Mouse (Mus musculus) G1E (cell line): Measurements from ENCODE around the gene Csrp2. TPM values are rescaled to one million over a fixed set of nuclear protein-coding genes. Genes with fewer than 3 reads are reported as not detected.

Source experiments
- ATAC-seq: 2 replicates; pipeline ENCODE4 v1.8.0; 2016; ENCODE audit warnings: mild to moderate bottlenecking; ENCODE audit not compliant: insufficient number of reproducible peaks, poor library complexity, low FRiP score, severe bottlenecking; ENCODE audit errors: extremely low read depth
- DNase-seq: peaks from one replicate; pipeline ENCODE4 v3.0.0; 2012; ENCODE audit warnings: low spot score
- H3K27me3 ChIP-seq: 2 replicates; pipeline ENCODE4 v1.6.1; 2012; ENCODE audit warnings: mild to moderate bottlenecking, low read length, inconsistent platforms; ENCODE audit not compliant: insufficient read depth
- H3K36me3 ChIP-seq: replicated peaks from 2 replicates; pipeline ENCODE3; 2012; ENCODE audit warnings: mild to moderate bottlenecking, inconsistent platforms
- H3K4me1 ChIP-seq: 2 replicates; pipeline ENCODE4 v1.6.1; 2012; ENCODE audit warnings: low read depth, low read length, inconsistent platforms, mixed read lengths; ENCODE audit not compliant: insufficient read depth
- H3K4me3 ChIP-seq: 2 replicates; pipeline ENCODE4 v1.5.1; 2012; ENCODE audit warnings: low read depth, mild to moderate bottlenecking, inconsistent platforms, low read length, moderate library complexity, mixed read lengths
- H3K9me3 ChIP-seq: replicated peaks from 2 replicates; pipeline ENCODE4 v1.6.1; 2012; ENCODE audit warnings: inconsistent platforms
- CTCF ChIP-seq: IDR thresholded peaks from 2 replicates; pipeline ENCODE4 v1.5.1; 2012; ENCODE audit warnings: low read depth, low read length, inconsistent platforms, mixed read lengths
- GATA1 ChIP-seq: IDR thresholded peaks from 2 replicates; pipeline ENCODE4 v1.6.1; 2012; ENCODE audit warnings: borderline replicate concordance, low read length, inconsistent platforms, mixed read lengths
- GATA2 ChIP-seq: IDR thresholded peaks from 2 replicates; pipeline ENCODE4 v1.6.1; 2012; ENCODE audit warnings: low read depth, low read length, inconsistent platforms, borderline replicate concordance
- POLR2AphosphoS5 ChIP-seq: IDR thresholded peaks from 2 replicates; pipeline ENCODE4 v1.6.1; 2012; ENCODE audit warnings: low read depth, low read length, inconsistent platforms; ENCODE audit not compliant: insufficient replicate concordance
- TAL1 ChIP-seq: conservative IDR thresholded peaks from 2 replicates; pipeline ENCODE4 v1.6.1; 2012; ENCODE audit warnings: low read depth, low read length, inconsistent platforms, mixed read lengths
- polyA plus RNA-seq: library from polyadenylated mRNA; stranded (reverse); fragments of >175 nt; gene quantifications from 2 replicates; pipeline ENCODE4 v1.2.3, GENCODE M21; 2012
- total RNA-seq, 2 experiments: library from RNA; stranded (forward) in 1 of 2; stranded (reverse) in 1 of 2; fragments of 200-1000 nt in 1 of 2; fragments of >200 nt in 1 of 2; fragmentation: Nextera tagmentation in 1 of 2; gene quantifications; 2 replicates each; pipeline ENCODE4 v1.2.3; 2014 to 2017

Gene Csrp2
- total and polyA plus RNA-seq, 3 experiments: 0.44 TPM; not detected in 2

- H3K27me3 ChIP-seq: peaks cover 12% of the 10 kb centered on the region
- H3K4me3 ChIP-seq: no peak overlapping the region
- H3K4me1 ChIP-seq: no peaks in the 10 kb centered on the region
- H3K36me3 ChIP-seq: no peaks in the 10 kb centered on the region
- H3K9me3 ChIP-seq: no peaks in the 10 kb centered on the region
- TF ChIP-seq GATA1 (no peak), GATA2 (no peak), CTCF (no peak), POLR2AphosphoS5 (no peak), TAL1 (no peak)
- DNase-seq (no peak), ATAC-seq (no peak)
Observed at GRCm38 (mm10) chr10:110929756-110930155, 10.2 kb downstream of the Csrp2 start.

GRCm38 (mm10) chr10:110931161-110931912 lies 11.7 kb downstream of the Csrp2 start:
- DNase-seq (no peak), ATAC-seq (no peak)
- Histone ChIP-seq H3K9me3 (no peaks in the 10 kb centered on the region), H3K4me1 (no peaks in the 10 kb centered on the region), H3K27me3 (peaks cover 12% of the 10 kb centered on the region), H3K36me3 (no peaks in the 10 kb centered on the region), H3K4me3 (no peak overlapping the region)
- TF ChIP-seq GATA2 (no peak), CTCF (no peak), POLR2AphosphoS5 (no peak), GATA1 (no peak), TAL1 (no peak)

GRCm38 (mm10) chr10:110931913-110932560 lies 12.4 kb downstream of the Csrp2 start:
- Histone ChIP-seq H3K9me3 (no peaks in the 10 kb centered on the region), H3K36me3 (no peaks in the 10 kb centered on the region), H3K4me3 (no peak overlapping the region), H3K4me1 (no peaks in the 10 kb centered on the region), H3K27me3 (peaks cover 12% of the 10 kb centered on the region)
- TF ChIP-seq TAL1 (no peak), GATA2 (no peak)
- DNase-seq: no peak
- ATAC-seq: no peak

- ATAC-seq: no peak
- Histone ChIP-seq H3K27me3 (peaks cover 8% of the 10 kb centered on the region), H3K4me1 (no peaks in the 10 kb centered on the region), H3K4me3 (no peak overlapping the region), H3K36me3 (peaks cover 4% of the 10 kb centered on the region), H3K9me3 (no peaks in the 10 kb centered on the region)
- DNase-seq: no peak
- TF ChIP-seq CTCF: no peak
- no peak for TF ChIP-seq TAL1
- no peak for TF ChIP-seq POLR2AphosphoS5
- TF ChIP-seq GATA2: no peak
- no peak for TF ChIP-seq GATA1
Observed at GRCm38 (mm10) chr10:110933584-110933983, 14.0 kb downstream of the Csrp2 start.

GRCm38 (mm10) chr10:110935081-110935480 lies 15.5 kb downstream of the Csrp2 start:
- ATAC-seq: no peak

GRCm38 (mm10) chr10:110935669-110936068 lies 16.1 kb downstream of the Csrp2 start:
- TF ChIP-seq TAL1 (no peak), CTCF (no peak), GATA1 (no peak), GATA2 (no peak), POLR2AphosphoS5 (no peak)
- H3K4me1 ChIP-seq: no peaks in the 10 kb centered on the region
- H3K36me3 ChIP-seq: peaks cover 18% of the 10 kb centered on the region
- peaks cover 8% of the 10 kb centered on the region for H3K27me3 ChIP-seq
- DNase-seq: no peak
- no peak overlapping the region for H3K4me3 ChIP-seq
- no peaks in the 10 kb centered on the region for H3K9me3 ChIP-seq
- no peak for ATAC-seq

More at GRCm38 (mm10) chr10:110935081-110935480, 15.5 kb downstream of the Csrp2 start:
- Histone ChIP-seq H3K36me3 (peaks cover 16% of the 10 kb centered on the region), H3K9me3 (no peaks in the 10 kb centered on the region), H3K4me1 (no peaks in the 10 kb centered on the region), H3K4me3 (no peak overlapping the region), H3K27me3 (peaks cover 8% of the 10 kb centered on the region)
- no peak for DNase-seq
- TF ChIP-seq GATA1: no peak
- TF ChIP-seq TAL1: no peak
- TF ChIP-seq POLR2AphosphoS5: no peak
- no peak for TF ChIP-seq GATA2
- no peak for TF ChIP-seq CTCF
